Mouse (Mus musculus) thymus, adult 2 months (tissue): ENCODE data around the gene Prkci.
A peak's percentile ranks its signal among the peaks of the same experiment; 100 is the strongest.

Experiments
- CTCF ChIP-seq: fragments of 200-500 bp; IDR thresholded peaks from 2 replicates; pipeline ENCODE4 v1.5.1; 2012; ENCODE audit warnings: mild to moderate bottlenecking, control low read depth, low read length, moderate library complexity, borderline replicate concordance; ENCODE audit not compliant: control insufficient read depth, poor library complexity, insufficient read depth; ENCODE audit errors: extremely low read depth
- POLR2A ChIP-seq: fragments of 200-500 bp; IDR thresholded peaks from 2 replicates; pipeline ENCODE4 v1.6.1; 2012; ENCODE audit warnings: mild to moderate bottlenecking, low read length, control low read depth, moderate library complexity; ENCODE audit not compliant: control insufficient read depth, poor library complexity, insufficient read depth; ENCODE audit errors: extremely low read depth

DNA sequence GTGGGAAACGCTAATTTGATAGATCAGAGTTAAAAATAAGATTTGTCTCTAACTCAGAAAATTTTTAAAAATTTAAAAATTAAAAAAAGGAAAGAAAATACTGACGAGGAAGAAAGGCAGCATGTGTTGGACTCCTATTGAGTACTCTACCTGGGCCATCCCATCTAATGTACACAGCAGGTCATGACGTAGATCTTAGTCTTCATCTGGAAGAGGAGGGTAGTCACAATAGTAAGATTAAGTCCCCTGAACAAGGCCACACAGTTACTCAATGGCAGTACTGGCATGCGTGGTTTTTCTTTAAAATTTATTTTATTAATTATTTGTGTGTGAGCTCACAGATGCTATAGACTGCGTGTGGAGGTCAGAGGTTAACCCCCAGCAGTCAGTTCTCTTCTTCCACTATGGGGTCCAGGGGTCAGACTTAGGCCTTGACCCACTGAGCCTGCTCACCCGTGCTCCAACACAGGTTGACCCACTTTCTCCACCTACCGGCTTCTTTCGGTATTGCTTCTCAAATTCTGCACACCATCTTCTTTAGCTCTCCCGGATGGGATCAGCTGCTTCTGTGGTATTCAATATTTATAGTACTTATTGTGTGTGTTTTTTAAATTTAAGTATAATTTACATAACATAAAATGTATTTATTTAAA lies 20.3 kb upstream of the Prkci start:
- TF ChIP-seq POLR2A (no peak), CTCF (peak; percentile 55; the same call in 1 of the 2 replicates)
